Comparison of ENCODE assay signal across 29 mouse cellular contexts in genomic region chr17:88306325-88306724, GRCm38 (mm10).
A peak's percentile ranks its signal among the peaks of the same experiment; 100 is the strongest.
DNase-seq lines count a peak whose midpoint lies in the region; ATAC-seq and TF ChIP-seq lines count a peak whose summit lies in the region.
"Had no signal": no experiment of that assay in that cellular context is flagged by ENCODE, and none has a peak within 500 bp of the region (broad histone marks: within the 10 kb centered on the region; RNA-seq: fewer than 3 reads in every experiment).

No protein-coding gene starts in this region.

- no peak overlapping the region for H3K4me2 ChIP-seq in midbrain, embryonic 15.5 days
- H3K4me2 ChIP-seq in midbrain, embryonic 16.5 days (ENCODE audit: low read length): no peak overlapping the region
- H3K4me2 ChIP-seq: embryonic facial prominence, embryonic 13.5 days; forebrain, embryonic 13.5 days; heart, embryonic 11.5 days; hindbrain, embryonic 14.5 days had no signal

- no peak for TF ChIP-seq CTCF in ES-Bruce4 (IDR thresholded peaks at IDR 0.05; ENCODE audit: low read depth, low read length)

- ATAC-seq in midbrain, embryonic 15.5 days (replicated peaks): 0 out of 2 replicates have a peak, but pooled peaks have one; percentile 3
- ATAC-seq in midbrain, embryonic 16.5 days: no peak
- ATAC-seq in megakaryocyte progenitor cell, adult 5-6 weeks (replicated peaks; ENCODE audit: poor library complexity): no peak
- ATAC-seq: activated CD4-positive, CD25-positive, alpha-beta regulatory T cell, adult 4 months; forebrain, embryonic 13.5 days; forebrain, embryonic 16.5 days; hindbrain, postnatal 0 days; inflammation-experienced regulatory T-cells, adult 6 months; intestine, embryonic 16.5 days; Patski had no signal

- H3K27ac ChIP-seq in midbrain, embryonic 15.5 days: no peak overlapping the region
- no peak overlapping the region for H3K27ac ChIP-seq in midbrain, embryonic 16.5 days (ENCODE audit: low read length)
- H3K27ac ChIP-seq in ES-Bruce4 (ENCODE audit: insufficient read depth, low read length): peak overlapping the region; percentile 6; the same call in 1 of the 2 replicates
- peak overlapping the region; percentile 9; the same call in 1 of the 2 replicates for H3K27ac ChIP-seq in ES-E14 (ENCODE audit: insufficient read depth, low read depth, low read length, poor library complexity, severe bottlenecking)
- H3K27ac ChIP-seq: embryonic facial prominence, embryonic 10.5 days; embryonic facial prominence, embryonic 13.5 days; forebrain, embryonic 13.5 days; hindbrain, embryonic 14.5 days; hindbrain, postnatal 0 days had no signal

- 62% methylated on average over 9 of the region's 9 CpGs for WGBS in midbrain, embryonic 15.5 days
- WGBS in midbrain, embryonic 16.5 days: 62% methylated on average over 9 of the region's 9 CpGs

- H3K9me3 ChIP-seq in midbrain, embryonic 15.5 days: no peaks in the 10 kb centered on the region
- H3K9me3 ChIP-seq in midbrain, embryonic 16.5 days (replicated peaks; ENCODE audit: control insufficient read depth, low read length, poor library complexity, severe bottlenecking): no peaks in the 10 kb centered on the region
- peaks cover 6% of the 10 kb centered on the region for H3K9me3 ChIP-seq in ES-Bruce4 (replicated peaks; ENCODE audit: control insufficient read depth, insufficient read depth, low read length, poor library complexity, severe bottlenecking)
- H3K9me3 ChIP-seq in ES-E14 (ENCODE audit: control insufficient read depth, insufficient read depth, low read depth, low read length): 0 out of 2 replicates have a peak, but pooled peaks cover 2% of the 10 kb centered on the region

- TF ChIP-seq EP300 in ES-Bruce4 (IDR thresholded peaks at IDR 0.05; ENCODE audit: insufficient read depth, low read depth, low read length): peak; percentile 67; the same call in 1 of the 2 replicates

- TF ChIP-seq POLR2A in ES-Bruce4 (IDR thresholded peaks at IDR 0.05; ENCODE audit: insufficient read depth, low read length): no peak

- H3K27me3 ChIP-seq in midbrain, embryonic 15.5 days (replicated peaks): no peaks in the 10 kb centered on the region
- no peaks in the 10 kb centered on the region for H3K27me3 ChIP-seq in midbrain, embryonic 16.5 days (ENCODE audit: control insufficient read depth, insufficient read depth, low read depth, low read length)
- H3K27me3 ChIP-seq in ES-Bruce4 (ENCODE audit: control insufficient read depth, insufficient read depth, low read length, poor library complexity, severe bottlenecking): no peaks in the 10 kb centered on the region
- H3K27me3 ChIP-seq: embryonic facial prominence, embryonic 13.5 days; forebrain, embryonic 13.5 days; Patski had no signal

- no peaks in the 10 kb centered on the region for H3K36me3 ChIP-seq in midbrain, embryonic 15.5 days (replicated peaks)
- H3K36me3 ChIP-seq in midbrain, embryonic 16.5 days (ENCODE audit: control insufficient read depth, insufficient read depth, low read length): no peaks in the 10 kb centered on the region
- H3K36me3 ChIP-seq in ES-Bruce4 (ENCODE audit: control insufficient read depth, insufficient read depth, low read length, poor library complexity, severe bottlenecking): no peaks in the 10 kb centered on the region
- no peaks in the 10 kb centered on the region for H3K36me3 ChIP-seq in ES-E14 (ENCODE audit: control insufficient read depth, insufficient read depth, low read length, poor library complexity, severe bottlenecking)
- H3K36me3 ChIP-seq: embryonic facial prominence, embryonic 10.5 days; embryonic facial prominence, embryonic 13.5 days; G1E had no signal

- no peak for DNase-seq in ES-E14 (ENCODE audit: low read depth, low spot score)
- DNase-seq in B cell, adult 2 months: no peak
- DNase-seq: adrenal gland, adult 8-10 months; adrenal gland, postnatal 25 days; cerebellum, adult 11-12 months; cerebellum, adult 8-10 months; cerebellum, postnatal 10 days; cerebellum, postnatal 36 days; embryo, embryonic 11 days; gastrocnemius, postnatal 10 days; gastrocnemius, postnatal 36 days; heart, postnatal 36 days had no signal

- H3K4me1 ChIP-seq in midbrain, embryonic 15.5 days: no peaks in the 10 kb centered on the region
- no peaks in the 10 kb centered on the region for H3K4me1 ChIP-seq in midbrain, embryonic 16.5 days (ENCODE audit: control insufficient read depth, insufficient read depth, low read length)
- peaks cover 2% of the 10 kb centered on the region for H3K4me1 ChIP-seq in ES-Bruce4 (ENCODE audit: control insufficient read depth, insufficient read depth, low read length)
- H3K4me1 ChIP-seq in ES-E14 (ENCODE audit: control insufficient read depth in 2 of 2, insufficient read depth in 2 of 2, low read length in 2 of 2, poor library complexity in 1 of 2): peaks cover 4% of the 10 kb centered on the region in 2 experiments; a peak in 1 of 4 replicates
- H3K4me1 ChIP-seq: embryonic facial prominence, embryonic 13.5 days; forebrain, embryonic 13.5 days had no signal

- in situ Hi-C loops in ES-E14 (cut with MboI; ENCODE audit: low sequenced_read_pairs in 2 of 2, unreplicated experiment in 2 of 2): no loop called here

- H3K4me3 ChIP-seq in midbrain, embryonic 15.5 days: no peak overlapping the region
- no peak overlapping the region for H3K4me3 ChIP-seq in midbrain, embryonic 16.5 days (ENCODE audit: low read depth, low read length)
- no peak overlapping the region for H3K4me3 ChIP-seq in ES-Bruce4 (ENCODE audit: low read depth, low read length)
- H3K4me3 ChIP-seq in ES-E14 (ENCODE audit: insufficient read depth in 1 of 2, low read depth in 1 of 2, low read length in 2 of 2, poor library complexity in 1 of 2, severe bottlenecking in 1 of 2): 0 out of 4 replicates have a peak overlapping the region, but pooled peaks of 1 of the 2 experiments have one; percentile 8
- H3K4me3 ChIP-seq: embryonic facial prominence, embryonic 10.5 days; embryonic facial prominence, embryonic 13.5 days; erythroblast, embryonic 14.5 days; forebrain, embryonic 13.5 days had no signal

- no peak overlapping the region for H3K9ac ChIP-seq in midbrain, embryonic 15.5 days
- H3K9ac ChIP-seq in midbrain, embryonic 16.5 days (ENCODE audit: low read depth, low read length): no peak overlapping the region
- H3K9ac ChIP-seq in ES-Bruce4 (ENCODE audit: low read depth, poor library complexity, severe bottlenecking): no peak overlapping the region
- H3K9ac ChIP-seq in ES-E14 (ENCODE audit: insufficient read depth, low read depth, low read length, poor library complexity, severe bottlenecking): no peak overlapping the region
- H3K9ac ChIP-seq: embryonic facial prominence, embryonic 13.5 days; forebrain, embryonic 13.5 days; hindbrain, embryonic 14.5 days had no signal

TF ChIP-seq in ES-E14, 5 proteins besides CTCF, POLR2A, EP300 and RAD21:
- TF ChIP-seq ZC3H11A (IDR thresholded peaks at IDR 0.05; ENCODE audit: borderline replicate concordance, low read depth, low read length) (no peak; the same call in 1 of the 2 replicates), HCFC1 (IDR thresholded peaks at IDR 0.05; ENCODE audit: borderline replicate concordance, insufficient read depth, low read length) (peak; percentile 50; the same call in 1 of the 2 replicates), CHD2 (IDR thresholded peaks at IDR 0.05; ENCODE audit: low read depth, low read length) (no peak)
TF ChIP-seq in ES-E14: peak in this region for 1.

Comparison
In these comparisons a context has a peak if more than half of its experiments do, and no peak if none do; other contexts are left out.
1. H3K27ac ChIP-seq: peak in ES-Bruce4 (single experiment) and ES-E14 (single experiment); none in midbrain, embryonic 15.5 days (single experiment) and midbrain, embryonic 16.5 days (single experiment).